Mouse (Mus musculus): ENCODE data around the gene Pgf. TPM values are rescaled to one million over a fixed set of nuclear protein-coding genes. Genes with fewer than 3 reads are reported as not detected.

Gene Pgf
- total and polyA plus RNA-seq, 3 experiments, result 0.46 TPM; not detected in 2

- DNase-seq (ENCODE audit: low read depth, low spot score), result no peak
- Histone ChIP-seq H3K9me3 (replicated peaks; ENCODE audit: insufficient read depth, low read length) (no peaks in the 10 kb centered on the region), H3K27ac (ENCODE audit: control insufficient read depth, low read depth, low read length) (no peak overlapping the region), H3K27me3 (ENCODE audit: control insufficient read depth in 1 of 2, insufficient read depth in 2 of 2, low read length in 2 of 2) (peaks cover 2% of the 10 kb centered on the region in 2 experiments; a peak in 1 of 4 replicates), H3K9ac (ENCODE audit: control insufficient read depth, low read depth, low read length, poor library complexity, severe bottlenecking) (no peak overlapping the region), H3K79me2 (ENCODE audit: control insufficient read depth, insufficient read depth, low read length, poor library complexity) (no peaks in the 10 kb centered on the region), H3K4me1 (ENCODE audit: control insufficient read depth in 1 of 2, insufficient read depth in 2 of 2, low read length in 2 of 2) (peaks cover 0 to 8% of the 10 kb centered on the region in 2 experiments; a peak in 3 of 4 replicates), H3K36me3 (ENCODE audit: control insufficient read depth in 1 of 2, insufficient read depth in 2 of 2, low read length in 2 of 2) (no peaks in the 10 kb centered on the region; a peak in 1 of 4 replicates), H3K4me3 (ENCODE audit: control insufficient read depth in 1 of 2, insufficient read depth in 1 of 2, low read depth in 2 of 2, low read length in 2 of 2) (no peak overlapping the region)
- TF ChIP-seq GABPA (IDR thresholded peaks at IDR 0.05; ENCODE audit: low read depth, low read length) (no peak), ZKSCAN1 (IDR thresholded peaks at IDR 0.05; ENCODE audit: low read depth, low read length) (no peak), GATA1 (IDR thresholded peaks at IDR 0.05; ENCODE audit: low read depth, low read length) (no peak), USF2 (IDR thresholded peaks at IDR 0.05; ENCODE audit: borderline replicate concordance in 1 of 2, insufficient read depth in 1 of 2, low read depth in 1 of 2, low read length in 2 of 2) (no peak), TBP (IDR thresholded peaks at IDR 0.05; ENCODE audit: low read depth, low read length) (no peak), NELFE (IDR thresholded peaks at IDR 0.05; ENCODE audit: low read depth, low read length) (no peak), ELF1 (IDR thresholded peaks at IDR 0.05; ENCODE audit: low read depth, low read length) (no peak), MEF2A (IDR thresholded peaks at IDR 0.05; ENCODE audit: extremely low read depth, insufficient replicate concordance, low read depth, low read length, poor library complexity, severe bottlenecking) (no peak)
Measured at GRCm38 (mm10) chr12:85193923-85194622, 16.5 kb upstream of the Pgf start.

- TF ChIP-seq E2F4 (IDR thresholded peaks at IDR 0.05; ENCODE audit: borderline replicate concordance, low read depth, low read length) (no peak), ZC3H11A (IDR thresholded peaks at IDR 0.05; ENCODE audit: low read depth, low read length) (no peak), KAT2A (conservative IDR thresholded peaks at IDR 0.05; ENCODE audit: low read depth, low read length) (no peak), USF2 (IDR thresholded peaks at IDR 0.05; ENCODE audit: borderline replicate concordance in 1 of 2, insufficient read depth in 1 of 2, low read depth in 1 of 2, low read length in 2 of 2) (no peak), SMC3 (IDR thresholded peaks at IDR 0.05; ENCODE audit: low read depth, low read length) (no peak), NELFE (IDR thresholded peaks at IDR 0.05; ENCODE audit: low read depth, low read length) (no peak), ETS1 (IDR thresholded peaks at IDR 0.05; ENCODE audit: low read depth, low read length) (no peak)
- no peak for DNase-seq (ENCODE audit: low read depth, low spot score)
- Histone ChIP-seq H3K27ac (ENCODE audit: control insufficient read depth, low read depth, low read length) (no peak overlapping the region), H3K36me3 (ENCODE audit: control insufficient read depth in 1 of 2, insufficient read depth in 2 of 2, low read length in 2 of 2) (no peaks in the 10 kb centered on the region; a peak in 1 of 4 replicates), H3K9me3 (replicated peaks; ENCODE audit: insufficient read depth, low read length) (no peaks in the 10 kb centered on the region), H3K79me2 (ENCODE audit: control insufficient read depth, insufficient read depth, low read length, poor library complexity) (no peaks in the 10 kb centered on the region), H3K4me3 (ENCODE audit: control insufficient read depth in 1 of 2, insufficient read depth in 1 of 2, low read depth in 2 of 2, low read length in 2 of 2) (no peak overlapping the region), H3K27me3 (ENCODE audit: control insufficient read depth in 1 of 2, insufficient read depth in 2 of 2, low read length in 2 of 2) (peaks cover 2% of the 10 kb centered on the region in 2 experiments; a peak in 1 of 4 replicates), H3K4me1 (ENCODE audit: control insufficient read depth in 1 of 2, insufficient read depth in 2 of 2, low read length in 2 of 2) (peaks cover 0 to 8% of the 10 kb centered on the region in 2 experiments; a peak in 3 of 4 replicates), H3K9ac (ENCODE audit: control insufficient read depth, low read depth, low read length, poor library complexity, severe bottlenecking) (peak overlapping the region; percentile 40)
Measured at GRCm38 (mm10) chr12:85193146-85193545, 15.6 kb upstream of the Pgf start.
